Mouse (Mus musculus): ENCODE measurements around the gene Nedd9.

GRCm38 (mm10) chr13:41335767-41336166 is 151.4 kb downstream of the Nedd9 start:
- TF ChIP-seq GATA1 (IDR thresholded peaks at IDR 0.05; ENCODE audit: borderline replicate concordance, low read length) (no peak), FLI1 (IDR thresholded peaks at IDR 0.05; ENCODE audit: low read length) (no peak)

All from megakaryocyte, embryonic 14.5 days (primary cell).